Mouse (Mus musculus): ENCODE measurements around the gene Icosl. TPM values are rescaled to one million over a fixed set of nuclear protein-coding genes. Genes with fewer than 3 reads are reported as not detected.
"Not testable (repeated sequence)": the region's sequence is repeated elsewhere in the genome, so short reads cannot be mapped to it uniquely, and the experiment has no call there.

Gene Icosl
- polyA plus RNA-seq, 1 experiment, result 19.0 TPM

GRCm38 (mm10) chr10:78115153-78115552 lies 46.1 kb downstream of the Icosl start:
- WGBS, result 69% methylated on average over 2 of the region's 2 CpGs
- peaks cover 2% of the 10 kb centered on the region; the same call in 1 of the 2 replicates for H3K4me1 ChIP-seq (ENCODE audit: control insufficient read depth, insufficient read depth, low read length)
- H3K4me3 ChIP-seq (ENCODE audit: insufficient read depth, low read depth, low read length), result no peak overlapping the region
- no peaks in the 10 kb centered on the region for H3K36me3 ChIP-seq (ENCODE audit: control insufficient read depth, insufficient read depth, low read length)
- no peak for DNase-seq
- no peak for TF ChIP-seq POLR2A (IDR thresholded peaks at IDR 0.05; ENCODE audit: low read depth, low read length)
- TF ChIP-seq CTCF (conservative IDR thresholded peaks at IDR 0.05; ENCODE audit: insufficient read depth, insufficient read length, low read depth, low read length), result no peak
- no peaks in the 10 kb centered on the region for H3K27me3 ChIP-seq (replicated peaks; ENCODE audit: control insufficient read depth, insufficient read depth, low read length)
- no peak overlapping the region for H3K27ac ChIP-seq (ENCODE audit: insufficient read depth, low read depth, low read length)

- peaks cover 2% of the 10 kb centered on the region; the same call in 1 of the 2 replicates for H3K4me1 ChIP-seq (ENCODE audit: control insufficient read depth, insufficient read depth, low read length)
- no peak overlapping the region for H3K4me3 ChIP-seq (ENCODE audit: insufficient read depth, low read depth, low read length)
- H3K36me3 ChIP-seq (ENCODE audit: control insufficient read depth, insufficient read depth, low read length), result no peaks in the 10 kb centered on the region
- no peak for DNase-seq
- no peak overlapping the region for H3K27ac ChIP-seq (ENCODE audit: insufficient read depth, low read depth, low read length)
- H3K27me3 ChIP-seq (replicated peaks; ENCODE audit: control insufficient read depth, insufficient read depth, low read length), result no peaks in the 10 kb centered on the region
- WGBS, result over 99% methylated on average over 4 of the region's 4 CpGs
- no peak for TF ChIP-seq POLR2A (IDR thresholded peaks at IDR 0.05; ENCODE audit: low read depth, low read length)
- TF ChIP-seq CTCF (conservative IDR thresholded peaks at IDR 0.05; ENCODE audit: insufficient read depth, insufficient read length, low read depth, low read length), result no peak
Observed at GRCm38 (mm10) chr10:78119422-78119821, 50.3 kb downstream of the Icosl start.

DNA sequence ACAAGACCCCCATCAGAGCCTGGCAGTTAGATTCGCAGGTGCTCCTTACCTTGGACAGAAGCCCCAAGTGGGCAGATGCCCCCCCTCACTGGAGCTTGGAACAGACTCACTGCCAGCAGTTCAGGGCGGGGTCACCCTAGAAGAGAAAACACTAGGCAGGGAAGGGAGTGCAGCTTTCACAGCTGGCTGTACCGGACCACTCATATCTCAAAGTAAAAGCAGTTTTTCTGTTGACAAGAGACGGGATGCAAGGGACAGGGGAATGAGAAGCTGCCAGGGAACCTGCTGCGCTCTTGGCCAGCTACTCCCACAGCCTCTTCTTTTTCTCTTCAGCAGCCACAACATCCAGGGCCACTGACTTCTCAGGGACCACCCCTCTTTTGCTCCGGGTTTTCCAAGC lies 55.0 kb downstream of the Icosl start:
- WGBS, result 24% methylated on average over 6 of the region's 6 CpGs
- DNase-seq, result peak; percentile 40
- H3K27me3 ChIP-seq (replicated peaks; ENCODE audit: control insufficient read depth, insufficient read depth, low read length); H3K4me3 ChIP-seq (ENCODE audit: insufficient read depth, low read depth, low read length); H3K27ac ChIP-seq (ENCODE audit: insufficient read depth, low read depth, low read length); H3K4me1 ChIP-seq (ENCODE audit: control insufficient read depth, insufficient read depth, low read length); H3K36me3 ChIP-seq (ENCODE audit: control insufficient read depth, insufficient read depth, low read length): not testable (repeated sequence)

- 57% methylated on average over 8 of the region's 8 CpGs for WGBS
- not testable (repeated sequence) for H3K36me3 ChIP-seq (ENCODE audit: control insufficient read depth, insufficient read depth, low read length); DNase-seq; H3K4me3 ChIP-seq (ENCODE audit: insufficient read depth, low read depth, low read length); H3K27me3 ChIP-seq (replicated peaks; ENCODE audit: control insufficient read depth, insufficient read depth, low read length); H3K4me1 ChIP-seq (ENCODE audit: control insufficient read depth, insufficient read depth, low read length); H3K27ac ChIP-seq (ENCODE audit: insufficient read depth, low read depth, low read length)
Observed at GRCm38 (mm10) chr10:78125061-78125460, 56.0 kb downstream of the Icosl start.

GRCm38 (mm10) chr10:78126311-78126710 lies 57.2 kb downstream of the Icosl start:
- 91% methylated on average over 5 of the region's 5 CpGs for WGBS
- Histone ChIP-seq H3K27me3 (replicated peaks; ENCODE audit: control insufficient read depth, insufficient read depth, low read length) (no peaks in the 10 kb centered on the region), H3K4me3 (ENCODE audit: insufficient read depth, low read depth, low read length) (no peak overlapping the region), H3K27ac (ENCODE audit: insufficient read depth, low read depth, low read length) (no peak overlapping the region), H3K4me1 (ENCODE audit: control insufficient read depth, insufficient read depth, low read length) (peaks cover 5% of the 10 kb centered on the region; the same call in 1 of the 2 replicates), H3K36me3 (ENCODE audit: control insufficient read depth, insufficient read depth, low read length) (no peaks in the 10 kb centered on the region)
- TF ChIP-seq POLR2A (IDR thresholded peaks at IDR 0.05; ENCODE audit: low read depth, low read length), result no peak
- no peak for TF ChIP-seq CTCF (conservative IDR thresholded peaks at IDR 0.05; ENCODE audit: insufficient read depth, insufficient read length, low read depth, low read length)
- no peak for DNase-seq

- Histone ChIP-seq H3K4me3 (ENCODE audit: insufficient read depth, low read depth, low read length) (no peak overlapping the region), H3K27me3 (replicated peaks; ENCODE audit: control insufficient read depth, insufficient read depth, low read length) (no peaks in the 10 kb centered on the region), H3K27ac (ENCODE audit: insufficient read depth, low read depth, low read length) (peak overlapping the region; percentile 54; the same call in 1 of the 2 replicates), H3K36me3 (ENCODE audit: control insufficient read depth, insufficient read depth, low read length) (no peaks in the 10 kb centered on the region), H3K4me1 (ENCODE audit: control insufficient read depth, insufficient read depth, low read length) (peaks cover 5% of the 10 kb centered on the region; the same call in 1 of the 2 replicates)
- TF ChIP-seq CTCF (conservative IDR thresholded peaks at IDR 0.05; ENCODE audit: insufficient read depth, insufficient read length, low read depth, low read length) (no peak), POLR2A (IDR thresholded peaks at IDR 0.05; ENCODE audit: low read depth, low read length) (no peak)
- DNase-seq, result peak; percentile 76
- WGBS, result 73% methylated on average over 9 of the region's 9 CpGs
Observed at GRCm38 (mm10) chr10:78127046-78127870, 58.2 kb downstream of the Icosl start.

GRCm38 (mm10) chr10:78127931-78128330 lies 58.8 kb downstream of the Icosl start:
- H3K4me3 ChIP-seq (ENCODE audit: insufficient read depth, low read depth, low read length), result no peak overlapping the region

More at GRCm38 (mm10) chr10:78127931-78128330, 58.8 kb downstream of the Icosl start:
- DNase-seq, result peak; percentile 81
- Histone ChIP-seq H3K27ac (ENCODE audit: insufficient read depth, low read depth, low read length) (no peak overlapping the region), H3K27me3 (replicated peaks; ENCODE audit: control insufficient read depth, insufficient read depth, low read length) (no peaks in the 10 kb centered on the region), H3K4me1 (ENCODE audit: control insufficient read depth, insufficient read depth, low read length) (peaks cover 5% of the 10 kb centered on the region; the same call in 1 of the 2 replicates), H3K36me3 (ENCODE audit: control insufficient read depth, insufficient read depth, low read length) (no peaks in the 10 kb centered on the region)
- no peak for TF ChIP-seq POLR2A (IDR thresholded peaks at IDR 0.05; ENCODE audit: low read depth, low read length)
- 53% methylated on average over 1 of the region's 1 CpGs for WGBS
